Mouse (Mus musculus) embryonic facial prominence, embryonic 12.5 days (tissue): ENCODE measurements around the gene Dnajc3. TPM values are rescaled to one million over a fixed set of nuclear protein-coding genes. Genes with fewer than 3 reads are reported as not detected.
A peak's percentile ranks its signal among the peaks of the same experiment; 100 is the strongest.

Experiments used
- ATAC-seq: fragments of 200-750 bp; cut with Nextera tagmentation; 2 replicates; pipeline ENCODE4 v1.8.0; 2017; ENCODE audit not compliant: insufficient number of reproducible peaks, insufficient read depth, low FRiP score, low TSS enrichment
- H3K27ac ChIP-seq: fragments of 300-500 bp; sonication (generic); 2 replicates; pipeline ENCODE4 v1.5.1; 2016; ENCODE audit warnings: mild to moderate bottlenecking
- H3K27me3 ChIP-seq: fragments of 300-500 bp; sonication (generic); 2 replicates; pipeline ENCODE4 v1.6.1; 2016; ENCODE audit warnings: mild to moderate bottlenecking, moderate library complexity
- H3K36me3 ChIP-seq: fragments of 300-500 bp; sonication (generic); 2 replicates; pipeline ENCODE4 v1.6.1; 2016; ENCODE audit warnings: mild to moderate bottlenecking
- H3K4me1 ChIP-seq: fragments of 300-500 bp; sonication (generic); 2 replicates; pipeline ENCODE4 v1.6.1; 2016
- H3K4me2 ChIP-seq: fragments of 300-500 bp; sonication (generic); replicated peaks from 2 replicates; pipeline ENCODE4 v1.6.1; 2016; ENCODE audit warnings: mild to moderate bottlenecking, moderate library complexity
- H3K4me3 ChIP-seq: fragments of 300-500 bp; sonication (generic); 2 replicates; pipeline ENCODE4 v1.5.1; 2016; ENCODE audit warnings: mild to moderate bottlenecking
- H3K9ac ChIP-seq: fragments of 300-500 bp; sonication (generic); 2 replicates; pipeline ENCODE4 v1.6.1; 2016; ENCODE audit warnings: mild to moderate bottlenecking, moderate library complexity
- H3K9me3 ChIP-seq: fragments of 300-500 bp; sonication (generic); 2 replicates; pipeline ENCODE4 v1.6.1; 2016; ENCODE audit warnings: mild to moderate bottlenecking, moderate library complexity
- WGBS: fragments of 180-500 bp; shearing (Covaris S2); methylation state at CpG from one replicate; pipeline ENCODE4 v1.1.7; 2016; 5-methylcytosine and 5-hydroxymethylcytosine counted together
- polyA plus RNA-seq: library from polyadenylated mRNA; unstranded; fragments of >200 nt; fragmentation: Nextera tagmentation; extraction: Ambion mirVana; gene quantifications from 2 replicates; pipeline ENCODE4 v1.2.1, GENCODE M21; 2016

Gene Dnajc3
- polyA plus RNA-seq, 1 experiment from 2014 or later, result 30.9 TPM

DNA sequence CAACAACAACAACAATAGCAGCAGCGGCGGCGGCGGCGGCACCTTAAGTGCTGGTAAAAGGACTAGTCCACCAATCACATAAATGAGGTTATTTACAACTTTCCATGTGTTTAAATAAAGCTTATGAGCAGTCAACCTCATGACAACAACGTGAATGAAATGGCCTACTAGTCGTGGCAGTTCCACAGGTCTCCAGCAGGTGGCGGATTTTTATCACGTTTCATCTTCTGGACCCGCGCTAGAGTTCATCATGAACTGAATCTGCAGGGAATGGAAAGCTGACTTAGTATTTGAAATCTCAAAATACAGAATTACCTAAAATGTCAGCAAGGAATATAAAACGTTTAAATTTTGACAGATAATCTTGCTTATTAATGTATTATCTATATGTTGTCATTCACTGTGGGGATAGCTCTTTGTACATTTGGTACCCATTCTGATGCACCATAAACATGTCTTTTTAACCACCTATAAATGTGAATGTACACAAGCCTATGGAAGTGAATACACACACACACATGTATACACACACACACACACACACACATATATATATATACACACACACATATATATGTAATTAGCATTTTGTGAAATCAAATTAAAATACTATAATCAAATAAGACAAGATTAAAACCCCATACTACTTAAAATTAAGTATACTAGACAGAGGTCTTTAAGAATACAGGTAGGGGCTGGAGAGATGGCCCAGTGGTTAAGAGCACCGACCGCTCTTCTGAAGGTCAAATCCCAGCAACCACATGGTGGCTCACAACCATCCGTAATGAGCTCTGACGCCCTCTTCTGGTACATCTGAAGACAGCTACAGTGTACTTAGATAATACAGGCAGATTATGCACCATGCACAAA is 49.1 kb downstream of the Dnajc3 start:
- Histone ChIP-seq H3K4me3 (no peak overlapping the region), H3K27ac (no peak overlapping the region), H3K4me2 (no peak overlapping the region), H3K27me3 (no peaks in the 10 kb centered on the region), H3K4me1 (no peaks in the 10 kb centered on the region), H3K36me3 (peaks cover 12% of the 10 kb centered on the region), H3K9me3 (no peaks in the 10 kb centered on the region), H3K9ac (no peak overlapping the region)
- whole genome bisulfite sequencing, result 37% methylated on average over 16 of the region's 16 CpGs
- ATAC-seq, result no peak

DNA sequence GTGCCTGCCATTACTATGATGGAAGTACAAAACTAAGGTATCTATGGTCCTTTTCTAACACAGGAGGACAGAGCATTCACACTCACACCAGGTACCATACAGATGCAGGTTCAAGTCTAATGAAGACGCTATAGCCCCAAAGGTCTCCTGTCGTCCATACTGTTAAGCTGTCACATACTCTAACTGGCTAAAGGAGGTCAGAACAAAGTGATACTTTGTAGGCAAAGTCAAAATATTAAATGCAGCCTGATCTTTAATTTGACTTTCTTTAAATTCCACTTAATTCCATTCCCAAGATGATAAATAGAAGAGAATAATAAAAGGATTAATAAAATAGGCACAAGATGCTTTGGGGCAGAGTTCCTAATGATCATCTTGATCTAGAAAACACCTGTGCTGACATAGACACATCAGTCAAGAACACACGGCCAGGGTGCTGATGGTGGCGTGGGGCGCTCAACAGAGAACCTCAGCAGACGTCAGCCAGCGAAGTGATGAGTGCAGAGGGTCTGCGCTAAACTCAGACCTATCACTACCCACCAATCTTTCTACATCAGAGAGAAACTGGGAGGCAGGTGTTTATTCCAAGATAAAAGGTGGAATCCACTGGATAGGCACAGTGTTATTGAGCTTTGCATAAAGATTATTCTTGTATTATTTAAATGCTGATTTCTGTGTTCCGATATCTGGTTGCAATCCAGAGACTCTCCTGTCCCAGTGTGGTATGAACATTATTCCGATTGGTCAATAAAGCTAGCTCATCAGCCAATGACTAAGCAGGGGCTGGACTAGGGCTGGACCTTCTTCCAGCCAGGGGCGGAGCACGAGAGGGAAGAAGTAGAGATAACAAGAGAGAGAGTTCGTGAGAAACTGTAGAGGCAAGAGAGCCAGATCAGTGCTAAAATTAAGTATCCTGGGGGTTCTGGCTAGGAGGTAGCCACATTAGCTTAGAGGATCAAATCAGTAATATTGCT is 50.0 kb downstream of the Dnajc3 start:
- H3K4me3 ChIP-seq, result no peak overlapping the region
- H3K27me3 ChIP-seq, result no peaks in the 10 kb centered on the region
- peaks cover 17% of the 10 kb centered on the region for H3K36me3 ChIP-seq
- H3K4me1 ChIP-seq, result no peaks in the 10 kb centered on the region
- H3K9me3 ChIP-seq, result no peaks in the 10 kb centered on the region
- ATAC-seq, result no peak
- H3K4me2 ChIP-seq, result no peak overlapping the region
- H3K27ac ChIP-seq, result no peak overlapping the region
- no peak overlapping the region for H3K9ac ChIP-seq
- 53% methylated on average over 13 of the region's 13 CpGs for WGBS

DNA sequence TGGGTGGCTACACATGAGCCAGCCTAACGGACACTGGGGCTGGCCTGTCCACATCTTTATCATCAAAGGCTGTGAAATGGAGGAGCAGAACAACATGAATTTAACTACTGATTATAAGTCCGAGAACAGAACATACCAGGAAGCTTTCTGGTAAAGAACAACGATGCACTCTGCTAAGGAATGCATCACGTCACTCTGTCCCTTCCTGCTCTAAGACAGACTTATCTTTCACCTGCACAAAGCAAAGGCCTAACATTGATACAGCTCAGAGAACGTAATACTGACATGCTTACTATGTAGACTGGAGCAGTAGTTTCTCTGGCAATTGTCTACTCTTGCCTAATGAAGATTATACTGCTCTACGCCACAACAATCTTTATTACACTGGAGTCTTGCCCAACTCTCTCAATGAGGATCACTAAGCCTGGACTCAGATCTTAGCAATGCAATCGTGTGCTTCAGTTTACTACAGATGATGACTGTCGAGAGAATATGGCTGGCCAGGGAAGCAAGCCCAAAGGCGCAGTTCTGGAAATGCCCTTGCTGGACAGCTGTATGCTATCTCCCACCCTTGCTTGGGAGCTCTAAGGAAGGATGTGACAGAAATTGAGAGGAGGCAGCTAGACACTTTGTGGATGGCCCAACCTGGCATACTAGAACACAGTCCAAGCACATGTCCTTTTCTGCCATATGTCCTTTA is 57.6 kb downstream of the Dnajc3 start:
- Histone ChIP-seq H3K4me2 (no peak overlapping the region), H3K9ac (no peak overlapping the region), H3K27me3 (no peaks in the 10 kb centered on the region), H3K4me1 (no peaks in the 10 kb centered on the region), H3K27ac (no peak overlapping the region), H3K36me3 (peaks cover 45% of the 10 kb centered on the region), H3K4me3 (no peak overlapping the region), H3K9me3 (no peaks in the 10 kb centered on the region)
- ATAC-seq, result no peak
- WGBS, result 92% methylated on average over 9 of the region's 9 CpGs

DNA sequence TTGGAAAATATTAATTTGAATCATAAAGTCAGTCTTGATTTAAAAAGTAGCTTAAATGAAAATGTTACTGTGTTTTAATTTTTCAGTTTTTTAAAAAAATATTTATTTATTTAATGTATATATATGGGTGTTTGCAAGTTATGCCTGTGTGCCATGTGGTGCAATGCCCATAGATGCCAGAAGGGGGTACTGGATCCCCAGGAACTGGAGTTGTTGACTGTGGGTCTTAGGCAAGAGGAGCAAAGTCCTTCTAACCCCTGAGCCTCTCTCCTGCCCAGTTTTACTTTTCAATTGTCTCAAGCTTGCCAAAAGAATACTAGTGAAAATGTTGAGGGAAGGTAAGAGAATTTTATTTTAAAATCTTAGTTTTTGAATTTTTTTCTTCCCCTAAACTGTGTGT is 65.5 kb downstream of the Dnajc3 start:
- H3K27ac ChIP-seq, result no peak overlapping the region
- H3K4me3 ChIP-seq, result no peak overlapping the region
- H3K9me3 ChIP-seq, result no peaks in the 10 kb centered on the region
- H3K4me2 ChIP-seq, result no peak overlapping the region
- H3K36me3 ChIP-seq, result peaks cover 15% of the 10 kb centered on the region
- no peak for ATAC-seq
- H3K27me3 ChIP-seq, result no peaks in the 10 kb centered on the region
- H3K9ac ChIP-seq, result no peak overlapping the region
- no peaks in the 10 kb centered on the region for H3K4me1 ChIP-seq

DNA sequence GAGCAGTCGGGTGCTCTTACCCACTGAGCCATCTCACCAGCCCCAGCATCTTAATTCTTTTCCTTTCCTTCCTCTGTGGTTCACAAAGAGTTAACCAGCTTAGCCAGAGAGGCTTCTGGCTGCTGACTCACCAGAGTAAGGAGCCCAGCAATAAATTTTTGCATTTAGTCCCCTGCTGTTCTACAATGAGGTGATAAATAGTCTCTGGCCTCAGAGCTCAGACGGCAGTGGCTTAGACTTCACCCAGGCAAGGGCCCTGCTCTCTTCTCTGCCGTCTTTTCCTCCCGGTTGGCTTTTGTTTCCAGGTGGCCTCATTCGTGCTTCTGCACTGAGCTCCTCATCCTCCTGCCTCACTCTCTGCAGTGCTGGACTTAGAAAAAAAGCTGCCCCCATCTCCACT is 68.1 kb downstream of the Dnajc3 start:
- Histone ChIP-seq H3K9me3 (no peaks in the 10 kb centered on the region), H3K4me1 (no peaks in the 10 kb centered on the region), H3K9ac (no peak overlapping the region), H3K27me3 (no peaks in the 10 kb centered on the region), H3K27ac (no peak overlapping the region), H3K36me3 (peaks cover 9% of the 10 kb centered on the region), H3K4me3 (no peak overlapping the region), H3K4me2 (peak overlapping the region; percentile 15; the same call in 1 of the 2 replicates)
- no peak for ATAC-seq
- 18% methylated on average over 5 of the region's 5 CpGs for WGBS

DNA sequence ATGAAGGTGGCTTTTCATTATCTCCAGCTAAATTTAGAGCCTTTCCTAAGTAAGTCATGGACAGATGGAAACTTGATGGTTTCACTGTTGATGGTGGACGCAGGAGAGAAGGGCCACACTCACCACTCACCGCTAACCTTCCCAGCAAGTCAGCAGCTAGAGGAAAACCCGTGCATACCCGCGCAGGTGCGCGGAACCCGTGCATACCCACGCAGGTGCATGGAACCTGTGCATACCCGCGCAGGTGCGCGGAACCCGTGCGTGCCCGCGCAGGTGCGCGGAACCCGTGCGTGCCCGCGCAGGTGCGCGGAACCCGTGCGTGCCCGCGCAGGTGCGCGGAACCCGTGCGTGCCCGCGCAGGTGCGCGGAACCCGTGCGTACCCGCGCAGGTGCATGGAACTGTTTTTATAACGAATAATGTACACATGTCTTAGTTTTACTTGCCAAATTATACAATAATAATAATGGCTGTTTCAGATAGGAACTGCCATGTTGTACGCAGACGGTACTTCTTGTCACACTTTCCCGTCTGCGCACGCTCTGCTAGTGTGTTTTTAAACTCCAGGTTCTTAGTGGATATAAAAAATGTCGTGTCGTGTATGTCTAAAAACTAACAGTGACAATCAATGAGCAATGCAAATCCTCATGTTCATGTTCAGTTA is 68.8 kb downstream of the Dnajc3 start:
- H3K9ac ChIP-seq, result peak overlapping the region; percentile 34; the same call in 1 of the 2 replicates
- no peaks in the 10 kb centered on the region for H3K27me3 ChIP-seq
- ATAC-seq, result no peak
- H3K27ac ChIP-seq, result no peak overlapping the region
- no peaks in the 10 kb centered on the region for H3K9me3 ChIP-seq
- H3K4me2 ChIP-seq, result peak overlapping the region; percentile 87
- peak overlapping the region; percentile 46 for H3K4me3 ChIP-seq
- H3K4me1 ChIP-seq, result no peaks in the 10 kb centered on the region
- H3K36me3 ChIP-seq, result 0 out of 2 replicates have a peak, but pooled peaks cover 4% of the 10 kb centered on the region
- WGBS, result 4% methylated on average over 49 of the region's 49 CpGs

DNA sequence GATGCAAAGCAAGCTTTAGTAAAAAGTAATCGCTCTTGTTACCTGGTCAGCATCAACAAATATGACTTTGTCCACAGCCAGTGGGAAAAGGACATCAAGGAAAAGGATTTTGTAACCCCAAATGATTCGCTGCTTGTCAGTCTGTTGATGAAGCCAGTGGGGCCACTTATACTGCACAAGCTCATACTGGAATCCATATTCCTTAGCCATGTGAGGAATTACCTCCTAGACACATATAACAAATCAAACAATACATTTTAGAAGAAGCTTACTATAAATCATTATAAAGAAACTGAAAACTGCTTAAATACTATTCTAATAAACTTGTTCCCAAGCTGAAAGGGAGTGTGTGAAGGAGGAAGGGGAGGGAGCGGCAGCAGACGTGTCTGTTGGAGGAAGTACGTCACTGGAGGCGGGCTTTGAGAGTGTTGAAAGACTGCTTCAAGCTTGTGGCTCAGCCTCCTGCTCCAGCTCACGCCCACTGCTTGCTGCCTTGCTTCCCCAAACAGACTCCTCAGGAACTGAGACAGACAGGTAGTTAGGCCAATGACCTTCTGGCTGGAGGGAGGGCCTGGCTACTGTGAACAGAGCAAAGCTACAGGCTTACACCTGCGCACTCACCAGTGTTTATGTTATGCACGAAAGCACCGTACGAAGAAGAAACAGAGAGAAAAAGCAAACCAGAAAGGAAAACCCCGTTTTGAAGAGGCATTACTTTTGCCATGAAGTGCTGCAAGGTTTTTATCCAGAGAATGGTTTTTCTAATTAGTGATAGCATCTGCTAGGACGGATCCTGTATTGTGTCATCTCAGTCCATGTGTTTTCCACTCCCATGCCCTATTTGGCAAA is 69.6 kb downstream of the Dnajc3 start:
- Histone ChIP-seq H3K4me3 (peak overlapping the region; percentile 46), H3K27me3 (no peaks in the 10 kb centered on the region), H3K36me3 (peaks cover 8% of the 10 kb centered on the region; the same call in 1 of the 2 replicates), H3K4me2 (peak overlapping the region; percentile 87), H3K27ac (peak overlapping the region; percentile 58), H3K9ac (peak overlapping the region; percentile 34; the same call in 1 of the 2 replicates), H3K4me1 (no peaks in the 10 kb centered on the region), H3K9me3 (no peaks in the 10 kb centered on the region)
- WGBS, result 1% methylated on average over 13 of the region's 13 CpGs
- peak; percentile 100 for ATAC-seq

DNA sequence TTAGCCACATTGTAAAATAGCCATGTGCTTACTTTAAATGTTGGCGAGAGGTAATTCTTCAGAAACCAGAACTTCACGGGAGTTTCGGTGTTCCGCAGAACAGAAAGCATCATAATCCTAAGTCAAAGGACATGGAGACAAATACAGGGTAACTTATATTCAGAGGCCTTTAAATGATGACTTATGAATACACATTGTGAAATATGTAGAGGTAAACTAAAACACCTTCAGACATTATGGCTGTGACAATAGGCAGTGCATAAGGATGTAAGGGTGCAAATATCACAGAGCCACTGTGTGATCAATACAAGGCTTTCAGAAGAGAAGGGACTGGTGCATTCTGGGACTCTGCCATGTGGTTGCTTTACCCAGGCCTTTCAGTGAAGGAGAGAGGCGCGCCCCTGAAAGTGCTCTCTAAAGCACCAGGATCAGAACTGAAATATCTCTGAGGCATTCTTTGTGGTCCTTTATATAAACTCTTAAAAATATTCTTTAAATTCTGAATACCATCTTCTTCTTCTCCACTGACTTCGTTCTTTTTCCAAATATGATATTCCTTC is 70.3 kb downstream of the Dnajc3 start:
- WGBS, result 49% methylated on average over 7 of the region's 7 CpGs
- no peak for ATAC-seq
- peak overlapping the region; percentile 87 for H3K4me2 ChIP-seq
- 0 out of 2 replicates have a peak overlapping the region, but pooled peaks have one; percentile 5 for H3K9ac ChIP-seq
- peak overlapping the region; percentile 46 for H3K4me3 ChIP-seq
- no peaks in the 10 kb centered on the region for H3K4me1 ChIP-seq
- no peaks in the 10 kb centered on the region for H3K9me3 ChIP-seq
- peak overlapping the region; percentile 58; the same call in 1 of the 2 replicates for H3K27ac ChIP-seq
- peaks cover 15% of the 10 kb centered on the region for H3K36me3 ChIP-seq
- H3K27me3 ChIP-seq, result no peaks in the 10 kb centered on the region

DNA sequence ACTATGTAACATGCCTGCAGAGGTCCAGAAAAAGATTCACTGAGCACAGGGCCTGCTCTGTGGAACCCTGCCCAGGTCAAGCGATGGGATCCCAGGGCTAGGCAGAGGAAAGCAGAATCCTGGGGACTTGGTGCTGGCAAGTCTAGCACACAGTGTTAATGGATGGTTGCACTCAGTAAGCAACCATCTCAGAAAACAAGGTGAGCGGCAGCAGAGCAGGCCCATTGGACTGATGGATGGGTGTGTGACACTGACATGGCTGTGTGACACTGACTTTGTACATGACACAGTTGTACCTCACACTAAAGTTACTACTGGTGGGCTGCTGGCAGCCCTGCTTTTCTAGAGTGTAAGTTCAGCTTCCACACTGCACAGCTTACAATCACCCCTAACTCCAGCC is 71.8 kb downstream of the Dnajc3 start:
- no peak overlapping the region for H3K4me3 ChIP-seq
- H3K36me3 ChIP-seq, result peaks cover 15% of the 10 kb centered on the region
- no peak overlapping the region for H3K4me2 ChIP-seq
- no peaks in the 10 kb centered on the region for H3K4me1 ChIP-seq
- no peak for ATAC-seq
- 95% methylated on average over 2 of the region's 2 CpGs for WGBS
- H3K27ac ChIP-seq, result no peak overlapping the region
- no peaks in the 10 kb centered on the region for H3K9me3 ChIP-seq
- no peak overlapping the region for H3K9ac ChIP-seq
- no peaks in the 10 kb centered on the region for H3K27me3 ChIP-seq
